Mouse (Mus musculus) midbrain, embryonic 14.5 days (tissue): ENCODE data around the gene Gm20532. TPM values are rescaled to one million over a fixed set of nuclear protein-coding genes. Genes with fewer than 3 reads are reported as not detected.

Source experiments
- ATAC-seq: fragments of 200-750 bp; cut with Nextera tagmentation; 2 replicates; pipeline ENCODE4 v1.8.0; 2017; ENCODE audit warnings: moderate number of reproducible peaks, moderate library complexity; ENCODE audit not compliant: low FRiP score, low TSS enrichment
- DNase-seq: peaks from one replicate; pipeline ENCODE4 v3.0.0-alpha.2; 2015
- H3K27ac ChIP-seq: fragments of 300-500 bp; sonication (generic); replicated peaks from 2 replicates; pipeline ENCODE4 v1.5.1; 2014; ENCODE audit warnings: mild to moderate bottlenecking, low read depth, low read length, moderate library complexity
- H3K27me3 ChIP-seq: fragments of 300-500 bp; sonication (generic); 2 replicates; pipeline ENCODE4 v1.6.1; 2014; ENCODE audit warnings: low read length, control low read depth, mixed read lengths; ENCODE audit not compliant: control insufficient read depth, insufficient read depth
- H3K36me3 ChIP-seq: fragments of 300-500 bp; sonication (generic); 2 replicates; pipeline ENCODE4 v1.6.1; 2014; ENCODE audit warnings: low read length, control low read depth; ENCODE audit not compliant: control insufficient read depth, insufficient read depth
- H3K4me1 ChIP-seq: fragments of 300-500 bp; sonication (generic); 2 replicates; pipeline ENCODE4 v1.6.1; 2014; ENCODE audit warnings: mild to moderate bottlenecking, antibody characterized with exemption, low read length, control low read depth; ENCODE audit not compliant: control insufficient read depth, insufficient read depth
- H3K4me2 ChIP-seq: fragments of 300-500 bp; sonication (generic); 2 replicates; pipeline ENCODE4 v1.6.1; 2014; ENCODE audit warnings: mild to moderate bottlenecking, low read length, moderate library complexity
- H3K4me3 ChIP-seq: fragments of 300-500 bp; sonication (generic); replicated peaks from 2 replicates; pipeline ENCODE4 v1.5.1; 2014; ENCODE audit warnings: low read depth, low read length
- H3K9ac ChIP-seq: fragments of 300-500 bp; sonication (generic); replicated peaks from 2 replicates; pipeline ENCODE4 v1.6.1; 2014; ENCODE audit warnings: mild to moderate bottlenecking, low read length, moderate library complexity
- H3K9me3 ChIP-seq: fragments of 300-500 bp; sonication (generic); 2 replicates; pipeline ENCODE4 v1.6.1; 2016; ENCODE audit warnings: low read length, control low read depth, mixed read lengths; ENCODE audit not compliant: control insufficient read depth
- WGBS: fragments of 180-500 bp; shearing (Covaris S2); extraction: QIAGEN DNeasy Blood & Tissue Kit; methylation state at CpG from one replicate; pipeline ENCODE4 v1.1.7; 2014; 5-methylcytosine and 5-hydroxymethylcytosine counted together
- polyA plus RNA-seq: library from polyadenylated mRNA; unstranded; fragments of >200 nt; fragmentation: Nextera tagmentation; extraction: Ambion mirVana; gene quantifications from 2 replicates; pipeline ENCODE4 v1.2.1, GENCODE M21; 2014

Gene Gm20532
- polyA plus RNA-seq, 1 experiment from 2014 or later, result not detected

DNA sequence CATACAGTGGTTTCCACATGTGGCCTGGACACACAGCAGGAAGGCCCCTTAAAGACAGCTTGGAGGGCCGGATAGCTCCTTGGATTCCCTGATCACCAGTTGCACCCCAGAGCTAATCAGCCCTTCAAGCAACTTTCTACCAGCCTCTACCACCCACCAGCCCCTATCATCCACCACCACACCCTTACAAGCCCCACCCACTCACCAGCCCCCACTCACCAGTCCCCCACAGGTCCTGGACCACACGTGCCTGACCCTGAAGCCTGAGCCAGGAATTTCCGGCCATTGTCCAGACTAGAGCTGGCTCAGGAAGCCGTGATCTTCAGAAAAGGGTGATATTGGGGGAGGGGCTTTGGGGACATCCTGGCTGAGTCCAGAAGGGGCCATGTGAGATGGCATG, 10.6 kb upstream of the Gm20532 start:
- no peak overlapping the region for H3K4me2 ChIP-seq
- peaks cover 2% of the 10 kb centered on the region; the same call in 1 of the 2 replicates for H3K4me1 ChIP-seq
- no peaks in the 10 kb centered on the region for H3K9me3 ChIP-seq
- no peaks in the 10 kb centered on the region for H3K27me3 ChIP-seq
- H3K36me3 ChIP-seq, result no peaks in the 10 kb centered on the region
- no peak overlapping the region for H3K27ac ChIP-seq
- DNase-seq, result no peak
- no peak for ATAC-seq
- 57% methylated on average over 4 of the region's 4 CpGs for WGBS
- H3K4me3 ChIP-seq, result no peak overlapping the region
- no peak overlapping the region for H3K9ac ChIP-seq

DNA sequence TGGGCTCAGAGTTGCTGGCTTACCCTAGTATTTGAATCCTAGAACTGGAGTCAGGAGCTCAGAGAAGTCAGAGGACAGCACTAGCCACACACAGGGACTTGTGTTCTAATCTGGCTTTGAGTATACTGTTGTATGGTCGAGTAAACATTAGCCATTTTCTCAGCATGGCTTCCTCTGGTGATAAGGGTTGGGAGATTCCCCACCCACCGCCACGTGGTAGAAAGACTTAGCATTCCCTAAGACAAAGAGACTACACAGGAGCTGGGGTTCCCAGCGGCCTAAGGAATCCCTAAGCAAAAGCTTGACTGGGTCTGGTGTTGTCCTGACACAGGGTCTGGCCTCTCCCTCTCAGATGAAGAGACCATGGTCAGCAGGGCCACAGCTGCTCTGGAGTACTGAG, 10.0 kb upstream of the Gm20532 start:
- WGBS, result 51% methylated on average over 4 of the region's 4 CpGs
- no peaks in the 10 kb centered on the region for H3K36me3 ChIP-seq
- no peak for ATAC-seq
- H3K4me3 ChIP-seq, result no peak overlapping the region
- no peak for DNase-seq
- H3K27ac ChIP-seq, result no peak overlapping the region
- no peaks in the 10 kb centered on the region for H3K9me3 ChIP-seq
- no peaks in the 10 kb centered on the region for H3K27me3 ChIP-seq
- H3K9ac ChIP-seq, result no peak overlapping the region
- peaks cover 2% of the 10 kb centered on the region; the same call in 1 of the 2 replicates for H3K4me1 ChIP-seq
- H3K4me2 ChIP-seq, result no peak overlapping the region

DNA sequence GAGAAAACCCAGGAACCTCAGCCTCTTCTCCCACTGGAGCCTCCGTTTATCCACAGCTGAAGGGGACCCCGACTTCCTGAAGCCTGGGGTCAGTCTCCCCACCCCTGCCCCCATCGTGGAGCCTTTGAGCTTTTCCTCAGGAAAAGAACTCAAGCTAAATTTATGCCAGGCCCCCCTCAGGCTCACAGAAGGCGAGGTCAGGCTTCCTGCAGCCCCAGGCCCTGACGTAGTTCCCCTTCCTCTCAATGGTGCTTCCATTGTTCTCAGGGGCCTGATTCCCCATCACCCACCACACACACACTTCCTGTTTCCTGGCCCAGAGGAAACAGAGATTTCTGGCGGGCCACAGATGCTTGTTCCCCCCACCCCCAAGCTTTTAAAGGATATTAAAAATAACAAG, 8.1 kb upstream of the Gm20532 start:
- ATAC-seq (no peak), DNase-seq (no peak)
- H3K4me1 ChIP-seq, result peaks cover under 1% of the 10 kb centered on the region; the same call in 1 of the 2 replicates
- WGBS, result 57% methylated on average over 6 of the region's 6 CpGs
- H3K36me3 ChIP-seq, result no peaks in the 10 kb centered on the region
- no peaks in the 10 kb centered on the region for H3K9me3 ChIP-seq
- no peak overlapping the region for H3K4me2 ChIP-seq
- H3K4me3 ChIP-seq, result no peak overlapping the region
- peak overlapping the region; percentile 23; the same call in 1 of the 2 replicates for H3K9ac ChIP-seq
- H3K27me3 ChIP-seq, result no peaks in the 10 kb centered on the region
- 0 out of 2 replicates have a peak overlapping the region, but pooled peaks have one; percentile 45 for H3K27ac ChIP-seq

DNA sequence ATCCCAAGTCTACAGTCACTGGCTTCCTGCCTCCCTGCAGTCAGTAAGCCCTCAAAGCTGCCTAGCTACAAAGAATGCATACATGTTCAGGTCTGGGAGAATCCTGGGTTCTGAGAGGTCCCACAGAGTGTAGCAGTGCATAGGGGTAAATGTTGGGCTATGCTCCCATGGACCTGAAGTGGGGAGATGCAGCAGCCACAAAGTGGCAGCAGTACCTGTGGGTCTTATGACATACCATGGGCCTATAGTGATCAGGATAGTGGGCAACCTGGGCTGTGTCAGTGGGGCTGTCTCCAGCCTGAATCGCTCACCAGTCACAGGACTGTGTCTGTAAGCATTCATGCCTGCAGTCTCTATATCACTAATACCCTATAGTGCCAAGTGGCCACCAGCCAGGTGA, 6.7 kb upstream of the Gm20532 start, which contains the start of gene Egfl7:
Gene Egfl7 (plus strand): TSS at position 301 of the 400 bp plus-strand sequence.
- Histone ChIP-seq H3K4me1 (no peaks in the 10 kb centered on the region), H3K4me2 (no peak within 1 kb of the TSS), H3K27me3 (no peaks in the 10 kb centered on the region), H3K9me3 (no peaks in the 10 kb centered on the region), H3K4me3 (no peak within 1 kb of the TSS), H3K9ac (no peak within 1 kb of the TSS), H3K27ac (no peak within 1 kb of the TSS), H3K36me3 (no peaks in the 10 kb centered on the region)
- DNase-seq (no peak), ATAC-seq (no peak)
- 83% methylated on average over 1 of the region's 1 CpGs for WGBS

DNA sequence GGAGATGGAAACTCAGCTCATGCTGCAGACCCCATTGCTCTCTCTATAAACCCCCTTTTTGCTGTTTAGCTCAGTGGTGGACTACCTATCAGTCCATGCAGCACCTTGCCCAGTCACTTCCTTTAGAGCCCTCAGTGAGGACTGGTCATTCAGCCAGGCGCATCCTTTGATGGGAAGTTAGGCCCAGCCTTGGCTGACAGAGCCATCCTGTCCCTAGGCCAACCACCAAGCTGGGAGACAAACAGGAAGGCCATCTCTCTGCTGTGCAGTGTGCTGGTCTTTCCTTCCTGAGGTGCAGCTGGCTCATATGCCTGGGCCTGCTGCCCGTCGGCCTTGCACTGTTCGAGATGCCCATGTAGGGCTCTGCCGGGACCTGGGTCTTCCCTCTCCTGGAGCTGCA, 5.7 kb upstream of the Gm20532 start:
- no peaks in the 10 kb centered on the region for H3K36me3 ChIP-seq
- no peak overlapping the region for H3K27ac ChIP-seq
- H3K9me3 ChIP-seq, result no peaks in the 10 kb centered on the region
- DNase-seq (no peak), ATAC-seq (no peak)
- no peak overlapping the region for H3K9ac ChIP-seq
- no peak overlapping the region for H3K4me3 ChIP-seq
- H3K4me1 ChIP-seq, result no peaks in the 10 kb centered on the region
- H3K27me3 ChIP-seq, result no peaks in the 10 kb centered on the region
- 92% methylated on average over 5 of the region's 5 CpGs for WGBS
- H3K4me2 ChIP-seq, result no peak overlapping the region

DNA sequence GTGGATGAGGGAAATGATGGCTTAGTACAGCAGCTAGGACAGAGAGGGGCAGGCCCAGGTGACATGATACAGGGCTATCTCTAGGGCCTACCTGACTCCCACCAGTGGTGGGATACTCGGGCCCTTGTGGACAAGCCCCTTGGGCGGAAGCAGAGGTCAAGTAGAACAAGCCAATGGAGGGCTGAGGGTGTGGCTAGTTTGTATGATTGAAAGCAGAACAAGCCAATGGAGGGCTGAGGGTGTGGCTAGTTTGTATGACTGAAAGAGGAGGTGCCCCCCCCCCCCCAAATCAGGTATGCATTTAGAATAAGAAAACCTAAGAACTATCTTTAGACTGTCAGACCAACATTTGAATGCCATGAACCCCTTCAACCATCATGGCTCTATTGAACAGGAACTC, 4.2 kb upstream of the Gm20532 start:
- H3K4me3 ChIP-seq, result no peak overlapping the region
- no peak overlapping the region for H3K27ac ChIP-seq
- no peak overlapping the region for H3K9ac ChIP-seq
- H3K27me3 ChIP-seq, result no peaks in the 10 kb centered on the region
- no peak for ATAC-seq
- H3K9me3 ChIP-seq, result no peaks in the 10 kb centered on the region
- H3K36me3 ChIP-seq, result no peaks in the 10 kb centered on the region
- DNase-seq, result no peak
- H3K4me1 ChIP-seq, result peaks cover 7% of the 10 kb centered on the region; the same call in 1 of the 2 replicates
- 55% methylated on average over 2 of the region's 2 CpGs for WGBS
- H3K4me2 ChIP-seq, result no peak overlapping the region

DNA sequence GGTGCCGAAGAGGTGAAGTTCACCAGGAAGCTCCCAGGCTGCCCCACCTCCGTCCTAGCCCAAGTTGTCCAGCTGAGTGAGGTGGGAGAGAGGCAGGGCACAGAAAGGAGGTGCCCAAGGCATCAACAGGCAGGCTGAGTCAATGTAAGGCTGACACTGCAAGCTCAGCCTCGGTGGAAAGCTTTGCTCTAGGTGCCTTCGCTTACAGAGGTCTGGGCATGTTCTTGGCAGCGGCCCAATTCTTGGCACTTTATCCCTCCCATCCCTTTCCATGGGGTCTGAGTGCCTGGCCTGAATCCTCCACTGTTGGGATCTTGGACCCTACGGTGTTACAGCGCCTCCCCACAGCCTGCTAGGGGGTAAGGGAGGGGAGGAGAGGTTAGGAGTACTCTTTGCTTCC, 3.7 kb upstream of the Gm20532 start:
- DNase-seq, result no peak
- 69% methylated on average over 7 of the region's 7 CpGs for WGBS
- Histone ChIP-seq H3K9me3 (no peaks in the 10 kb centered on the region), H3K4me1 (peaks cover 8% of the 10 kb centered on the region; the same call in 1 of the 2 replicates), H3K36me3 (no peaks in the 10 kb centered on the region), H3K9ac (no peak overlapping the region), H3K27ac (no peak overlapping the region), H3K27me3 (no peaks in the 10 kb centered on the region), H3K4me3 (no peak overlapping the region), H3K4me2 (no peak overlapping the region)
- ATAC-seq, result no peak

DNA sequence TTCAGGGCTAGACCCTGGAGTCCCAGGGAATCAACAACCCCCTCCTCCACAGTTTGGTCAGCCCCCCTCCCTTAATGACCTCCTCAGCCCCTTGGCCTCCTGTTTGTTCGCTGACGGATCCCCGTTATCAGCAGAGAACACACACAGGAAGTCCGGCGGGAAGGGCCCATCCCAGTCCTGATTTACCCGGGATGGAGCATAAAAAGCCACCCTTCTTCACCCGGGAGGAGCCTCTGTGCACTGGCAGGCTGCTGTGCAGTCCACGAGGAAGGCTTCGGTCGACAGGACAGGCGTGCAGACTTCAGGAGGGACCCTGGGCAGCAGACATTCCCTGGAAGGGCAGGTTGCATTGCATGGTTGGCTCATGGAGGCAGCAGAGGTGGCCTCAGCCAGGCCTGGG, 2.8 kb upstream of the Gm20532 start:
- Histone ChIP-seq H3K4me3 (no peak overlapping the region), H3K36me3 (no peaks in the 10 kb centered on the region), H3K9ac (no peak overlapping the region), H3K4me1 (peaks cover 8% of the 10 kb centered on the region; the same call in 1 of the 2 replicates), H3K9me3 (no peaks in the 10 kb centered on the region), H3K4me2 (no peak overlapping the region), H3K27me3 (no peaks in the 10 kb centered on the region), H3K27ac (0 out of 2 replicates have a peak overlapping the region, but pooled peaks have one; percentile 1)
- WGBS, result 82% methylated on average over 11 of the region's 11 CpGs
- ATAC-seq (no peak), DNase-seq (no peak)

DNA sequence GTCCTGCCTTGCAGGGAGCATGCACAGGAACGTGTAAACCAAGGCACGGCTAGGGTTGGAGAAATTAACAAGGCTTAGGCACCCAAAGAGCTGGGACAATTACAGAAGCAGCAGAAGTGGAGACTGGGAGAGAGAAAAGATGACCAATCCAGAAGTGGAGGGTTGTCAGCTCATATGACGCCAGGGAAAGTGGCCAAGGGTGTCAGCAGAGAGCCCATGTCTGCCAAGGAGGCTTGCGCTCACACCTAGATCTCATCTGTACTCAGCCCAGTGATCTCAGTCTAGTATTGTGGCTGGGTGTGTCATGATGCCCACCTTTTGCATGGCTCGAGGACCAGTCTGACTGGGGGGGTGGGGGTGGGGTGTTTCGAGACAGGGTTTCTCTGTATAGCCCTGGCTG, 726 bp upstream of the Gm20532 start:
- Histone ChIP-seq H3K9me3 (no peaks in the 10 kb centered on the region), H3K36me3 (no peaks in the 10 kb centered on the region), H3K4me1 (peaks cover 8% of the 10 kb centered on the region; the same call in 1 of the 2 replicates), H3K4me3 (no peak overlapping the region), H3K9ac (no peak overlapping the region), H3K4me2 (peak overlapping the region; percentile 71), H3K27me3 (no peaks in the 10 kb centered on the region), H3K27ac (peak overlapping the region; percentile 45; the same call in 1 of the 2 replicates)
- WGBS, result 64% methylated on average over 6 of the region's 6 CpGs
- ATAC-seq (no peak), DNase-seq (peak; percentile 32)
